Mouse (Mus musculus): Measurements from ENCODE around the gene Prr9. TPM values are rescaled to one million over a fixed set of nuclear protein-coding genes. Genes with fewer than 3 reads are reported as not detected.

The Prr9 gene
- total RNA-seq (2021) = not detected in 2 replicates
- long read RNA-seq, experiment 1 = 0 reads
- long read RNA-seq, experiment 2 = 0 reads

DNA sequence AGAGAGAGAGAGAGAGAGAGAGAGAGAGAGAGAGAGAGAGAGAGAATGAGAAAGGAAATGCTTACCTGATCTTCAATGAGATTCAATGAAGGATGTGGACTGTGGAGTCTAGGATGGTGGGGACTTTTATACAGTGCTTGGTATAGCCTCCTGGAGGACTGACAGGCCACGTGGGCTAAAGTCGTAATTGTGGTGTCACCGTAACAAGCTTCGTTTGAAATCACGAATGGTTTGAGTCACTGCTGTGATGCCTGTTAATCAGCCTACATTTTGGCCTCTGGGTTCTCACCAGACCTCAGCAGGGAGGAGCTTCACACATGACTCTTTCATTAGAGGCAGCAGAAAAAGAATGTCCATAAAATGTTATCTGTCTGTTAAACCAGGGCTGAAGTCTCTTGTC, at the start of gene Prr9:
Gene Prr9 (minus strand): TSS at position 101 of the 400 bp plus-strand sequence.
- DNase-seq = no peak

DNA sequence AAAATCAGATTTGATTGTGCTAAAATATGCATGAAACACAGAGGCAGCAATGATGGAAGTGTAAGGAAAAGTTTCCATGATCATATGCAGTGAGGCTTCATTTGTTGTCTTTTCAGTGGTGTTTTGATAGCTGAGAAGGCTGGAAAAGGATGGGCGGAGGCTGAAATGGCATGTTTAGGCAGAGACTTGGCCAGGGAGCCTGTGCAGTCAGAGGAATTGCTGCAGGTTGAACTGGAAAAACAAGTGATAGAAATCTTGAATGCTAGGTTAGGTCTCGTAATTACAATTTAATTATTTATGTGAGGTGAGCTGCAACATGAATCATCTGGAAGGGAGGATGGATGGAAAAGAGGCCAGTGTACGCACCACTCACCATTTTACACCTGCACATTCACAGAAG, 46.1 kb upstream of the Prr9 start:
- no peak for DNase-seq

- DNase-seq = peak; percentile 53
Observed at GRCm38 (mm10) chr3:92153322-92153721, 29.6 kb upstream of the Prr9 start.

- peak; percentile 60 for DNase-seq
Observed at GRCm38 (mm10) chr3:92150631-92151277, 27.0 kb upstream of the Prr9 start.

DNA sequence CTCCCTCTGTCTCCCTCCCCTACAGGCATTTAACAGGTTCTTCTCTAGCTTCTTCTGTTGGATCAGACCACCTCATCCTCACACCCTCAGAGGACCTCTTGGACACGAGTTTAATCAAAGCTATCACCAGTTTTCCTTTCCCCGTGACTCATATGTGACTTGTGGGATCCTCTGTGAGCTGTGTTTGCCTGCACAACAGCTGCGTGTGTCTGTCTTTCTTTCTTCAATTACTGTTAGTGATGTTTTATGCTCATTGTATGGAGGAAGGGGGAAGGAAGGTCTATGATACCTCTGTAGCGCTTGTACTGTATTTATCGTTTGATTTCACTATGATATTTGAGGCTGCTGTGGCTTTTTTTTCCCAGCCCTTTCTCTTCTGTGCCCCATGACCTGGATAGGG, 24.2 kb upstream of the Prr9 start:
- no peak for DNase-seq

DNA sequence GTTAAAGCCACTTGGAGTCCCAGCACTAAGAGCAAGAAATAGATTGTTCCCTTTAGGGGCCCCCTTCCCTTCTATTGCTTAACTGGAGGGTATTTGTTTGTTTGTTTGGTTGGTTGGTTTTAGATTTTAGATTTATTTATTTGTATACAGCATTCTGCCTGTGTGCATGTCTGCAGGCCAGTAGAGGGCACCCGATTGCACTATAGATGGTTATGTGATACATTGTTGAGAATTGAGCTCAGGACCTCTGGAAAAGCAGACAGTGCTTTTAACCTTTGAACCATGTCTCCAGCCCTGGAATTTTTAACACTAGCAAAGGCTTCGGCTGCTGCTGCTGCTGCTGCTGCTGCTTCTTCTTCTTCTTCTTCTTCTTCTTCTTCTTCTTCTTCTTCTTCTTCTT, 23.7 kb upstream of the Prr9 start:
- no peak for DNase-seq

DNA sequence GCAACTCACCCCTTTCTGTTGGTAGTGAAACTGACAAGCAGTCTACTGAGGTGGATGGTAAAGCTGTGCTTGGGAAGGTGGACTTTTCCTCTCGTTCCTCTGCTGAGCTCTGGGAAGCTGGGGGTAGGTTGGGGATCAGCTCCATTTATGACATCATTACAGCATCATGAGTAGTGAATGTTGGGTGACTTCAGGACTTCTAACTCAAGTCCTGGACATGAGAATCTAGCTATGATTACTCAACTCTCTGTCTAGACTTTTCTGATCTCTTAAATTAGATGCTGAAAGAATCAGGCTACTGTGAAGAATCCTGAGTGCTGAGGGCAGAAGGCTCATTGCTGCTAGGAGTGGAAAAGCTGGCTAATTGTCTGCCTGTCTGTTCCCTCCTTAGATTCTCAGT, 18.9 kb upstream of the Prr9 start, which contains the start of gene Lelp1:
Gene Lelp1 (minus strand): TSS at position 101 of the 400 bp plus-strand sequence.
- no peak for DNase-seq

- peak; percentile 31 for DNase-seq
Observed at GRCm38 (mm10) chr3:92120902-92121301, 2.8 kb downstream of the Prr9 start.

DNA sequence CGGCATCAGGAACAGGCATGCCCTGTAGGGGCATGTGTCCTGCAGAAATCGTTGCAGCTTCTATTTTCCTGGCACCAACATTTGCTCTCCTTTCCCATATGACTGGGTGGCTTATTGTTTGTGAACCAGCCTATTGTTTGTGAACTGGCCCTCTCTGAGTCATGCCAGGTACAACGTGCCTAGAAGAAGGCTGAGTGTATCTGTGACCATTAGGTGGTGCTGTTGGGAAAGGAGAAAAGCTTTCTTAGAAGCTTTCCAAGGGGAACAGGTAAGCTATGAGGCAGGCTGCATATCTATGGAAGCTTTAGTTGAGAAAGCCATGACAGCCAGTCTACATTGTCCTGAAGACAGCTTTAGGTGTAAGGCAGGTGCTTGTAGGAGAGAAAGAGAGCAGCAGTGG, 5.8 kb downstream of the Prr9 start:
- peak; percentile 6 for DNase-seq

DNA sequence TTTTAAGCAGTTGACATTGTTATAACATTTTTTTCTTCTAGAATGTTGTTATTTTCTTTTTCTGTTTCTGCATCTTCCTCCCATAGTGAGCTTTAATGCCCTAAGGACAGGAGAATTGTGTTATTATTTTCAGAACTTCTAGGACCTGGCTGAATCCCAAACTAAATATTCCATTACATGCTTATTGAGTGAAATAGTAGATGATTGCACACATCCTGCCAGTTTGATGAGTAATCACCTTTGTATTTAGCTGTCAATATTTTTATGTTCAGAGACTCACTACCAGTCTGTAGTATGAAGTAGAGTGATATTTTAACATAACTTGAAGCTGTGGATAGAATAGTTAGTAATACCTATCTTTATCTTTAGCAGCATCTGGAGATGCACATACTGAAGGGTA, 12.2 kb downstream of the Prr9 start:
- no peak for DNase-seq

GRCm38 (mm10) chr3:92110790-92111189, 13.0 kb downstream of the Prr9 start:
- no peak for DNase-seq

DNA sequence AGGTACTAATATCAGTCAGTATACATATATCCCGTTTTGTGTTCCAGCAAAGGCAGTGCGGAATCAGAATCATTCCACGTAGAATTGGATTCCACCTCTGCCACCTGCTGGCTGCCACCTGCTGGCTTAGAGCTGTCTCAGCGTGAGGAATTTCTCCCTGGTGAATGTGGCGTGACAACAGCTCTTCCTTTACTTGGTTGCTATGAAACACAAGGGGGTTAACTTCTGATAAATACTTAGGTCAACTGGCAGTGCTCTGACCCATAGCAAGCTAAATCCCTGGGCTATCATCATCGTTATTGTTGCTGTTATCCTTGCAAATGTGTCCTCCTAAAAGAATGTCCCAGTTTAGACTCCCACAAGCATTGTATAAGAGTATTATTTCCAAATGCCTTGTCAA, 17.2 kb downstream of the Prr9 start:
- DNase-seq = peak; percentile 48

- DNase-seq = no peak
Observed at GRCm38 (mm10) chr3:92083042-92083441, 40.7 kb downstream of the Prr9 start, which contains the start of gene Lor. Lor (minus strand) TSS chr3:92083142.

DNA sequence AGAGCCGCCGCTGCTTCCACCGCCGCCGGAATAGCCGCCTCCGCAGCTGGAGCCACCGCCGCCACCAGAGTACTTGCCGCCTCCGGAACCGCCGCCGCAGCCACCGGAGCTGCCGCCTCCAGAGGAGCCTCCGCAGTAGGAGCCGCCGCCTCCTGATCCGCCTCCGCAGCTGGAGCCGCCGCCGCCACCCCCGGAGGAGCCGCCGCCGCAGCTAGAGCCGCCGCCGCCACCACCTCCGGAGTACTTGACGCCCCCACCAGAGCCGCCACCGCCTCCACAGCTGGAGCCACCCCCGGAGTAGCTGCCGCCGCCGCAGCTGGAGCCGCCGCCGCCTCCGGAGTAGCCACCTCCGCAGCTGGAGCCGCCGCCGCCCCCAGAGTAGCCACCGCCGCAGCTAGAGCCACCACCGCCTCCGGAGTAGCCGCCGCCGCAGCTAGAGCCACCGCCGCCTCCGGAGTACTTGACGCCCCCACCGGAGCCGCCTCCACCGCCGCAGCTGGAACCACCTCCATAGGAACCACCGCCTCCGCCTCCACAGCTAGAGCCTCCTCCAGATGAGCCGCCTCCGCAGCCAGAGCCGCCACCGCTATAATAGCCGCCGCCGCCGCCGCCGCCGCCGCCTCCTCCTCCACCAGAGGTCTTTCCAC, 42.3 kb downstream of the Prr9 start:
- peak; percentile 41 for DNase-seq

GRCm38 (mm10) chr3:92080462-92081284, 43.1 kb downstream of the Prr9 start:
- peak; percentile 88 for DNase-seq

Other genes with a start within 250 kb of the Prr9 start
- gene Pglyrp3, start 109.4 kb downstream of the Prr9 start, total RNA-seq (2021) = not detected in 2 replicates
- 0.19 and 0.41 TPM in 2 replicates for gene Lor, start 40.8 kb downstream of the Prr9 start, total RNA-seq (2021)
- gene Lelp1, start 18.8 kb upstream of the Prr9 start, total RNA-seq (2021) = not detected in 2 replicates
- not detected in 2 replicates for gene Sprr2a1, start 91.9 kb upstream of the Prr9 start, total RNA-seq (2021)
- gene Sprr2a2, start 92.0 kb upstream of the Prr9 start, total RNA-seq (2021) = not detected in 2 replicates
- gene Sprr2a3, start 161.5 kb upstream of the Prr9 start, total RNA-seq (2021) = not detected in 2 replicates
- not detected in 2 replicates for gene Sprr2b, start 192.7 kb upstream of the Prr9 start, total RNA-seq (2021)
- not detected in 2 replicates for gene Sprr2d, start 215.2 kb upstream of the Prr9 start, total RNA-seq (2021)
- not detected in 2 replicates for gene Sprr2e, start 228.2 kb upstream of the Prr9 start, total RNA-seq (2021)
- gene Sprr2f, start 241.2 kb upstream of the Prr9 start, total RNA-seq (2021) = not detected in 2 replicates

Data from adrenal gland, postnatal 14 days (tissue).